Mouse (Mus musculus) small intestine, adult 2 months (tissue): ENCODE data around the gene Mink1.

Source experiments
- CTCF ChIP-seq: fragments of 200-500 bp; IDR thresholded peaks from 2 replicates; pipeline ENCODE4 v1.5.1; 2012; ENCODE audit warnings: low read depth, mild to moderate bottlenecking, control low read depth, inconsistent platforms, low read length, moderate library complexity, mixed read lengths; ENCODE audit not compliant: insufficient replicate concordance, insufficient read length; ENCODE audit errors: extremely low read depth
- POLR2A ChIP-seq: fragments of 200-500 bp; IDR thresholded peaks from 2 replicates; pipeline ENCODE4 v1.6.1; 2012; ENCODE audit warnings: low read depth, mild to moderate bottlenecking, control low read depth, inconsistent platforms, low read length, moderate library complexity

DNA sequence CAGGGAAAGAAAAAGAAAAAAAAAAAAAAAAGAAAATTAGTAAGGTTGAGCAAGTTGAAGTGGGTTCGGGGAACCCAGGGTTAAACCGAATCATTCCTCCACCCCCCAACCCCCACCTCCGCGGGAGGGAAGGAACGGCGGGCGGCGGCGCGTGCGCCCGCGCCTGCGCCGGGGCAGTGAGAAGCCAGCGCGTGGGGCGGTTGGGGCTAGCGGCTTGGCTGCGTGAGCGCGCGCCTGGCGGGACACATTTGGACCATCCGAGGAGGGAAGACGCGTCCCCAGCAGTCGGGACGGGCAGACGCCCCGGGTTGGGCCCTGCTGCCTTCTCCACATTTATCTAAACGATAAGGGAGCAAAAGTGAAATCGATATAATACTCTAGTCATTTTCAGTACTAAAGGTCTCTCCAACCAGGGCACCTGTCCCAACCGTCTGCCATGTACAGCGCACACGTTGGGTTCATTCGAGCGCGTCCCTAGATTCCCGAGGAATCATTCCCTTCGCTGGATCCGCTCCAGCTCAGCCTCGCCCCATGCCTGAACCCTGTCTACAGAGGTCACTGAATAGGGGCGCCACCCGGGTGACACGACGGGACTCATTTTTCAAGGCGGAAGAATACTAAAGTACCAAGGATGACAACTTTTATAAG is 92.4 kb downstream of the Mink1 start:
- peak; percentile 51 for TF ChIP-seq POLR2A
- TF ChIP-seq CTCF, result no peak
